Mouse (Mus musculus) neural tube, embryonic 15.5 days (tissue): ENCODE results near the gene Ifnl2. TPM values are rescaled to one million over a fixed set of nuclear protein-coding genes. Genes with fewer than 3 reads are reported as not detected.
"Not testable (repeated sequence)": the region's sequence is repeated elsewhere in the genome, so short reads cannot be mapped to it uniquely, and the experiment has no call there.

ENCODE experiments used
- ATAC-seq: fragments of 200-750 bp; cut with Nextera tagmentation; 2 replicates; pipeline ENCODE4 v1.8.0; 2017; ENCODE audit warnings: mild to moderate bottlenecking, moderate TSS enrichment, moderate library complexity; ENCODE audit not compliant: low FRiP score
- H3K27ac ChIP-seq: fragments of 300-500 bp; sonication (generic); replicated peaks from 2 replicates; pipeline ENCODE4 v1.5.1; 2015; ENCODE audit warnings: mild to moderate bottlenecking, inconsistent platforms
- H3K27me3 ChIP-seq: fragments of 300-500 bp; sonication (generic); replicated peaks from 2 replicates; pipeline ENCODE4 v1.6.1; 2015; ENCODE audit warnings: inconsistent platforms
- H3K36me3 ChIP-seq: fragments of 300-500 bp; sonication (generic); 2 replicates; pipeline ENCODE4 v1.6.1; 2015; ENCODE audit warnings: inconsistent platforms
- H3K4me1 ChIP-seq: fragments of 300-500 bp; sonication (generic); 2 replicates; pipeline ENCODE4 v1.6.1; 2015; ENCODE audit warnings: inconsistent platforms
- H3K4me2 ChIP-seq: fragments of 300-500 bp; sonication (generic); 2 replicates; pipeline ENCODE4 v1.6.1; 2015; ENCODE audit warnings: inconsistent platforms, mild to moderate bottlenecking, moderate library complexity
- H3K4me3 ChIP-seq: fragments of 300-500 bp; sonication (generic); replicated peaks from 2 replicates; pipeline ENCODE4 v1.5.1; 2015; ENCODE audit warnings: mild to moderate bottlenecking, inconsistent platforms
- H3K9ac ChIP-seq: fragments of 300-500 bp; sonication (generic); replicated peaks from 2 replicates; pipeline ENCODE4 v1.6.1; 2015; ENCODE audit warnings: mild to moderate bottlenecking, inconsistent platforms
- H3K9me3 ChIP-seq: fragments of 300-500 bp; sonication (generic); replicated peaks from 2 replicates; pipeline ENCODE4 v1.6.1; 2016; ENCODE audit warnings: inconsistent platforms
- WGBS: fragments of 180-500 bp; shearing (Covaris S2); methylation state at CpG from one replicate; pipeline ENCODE4 v1.1.7; 2015; ENCODE audit warnings: mixed read lengths; 5-methylcytosine and 5-hydroxymethylcytosine counted together
- polyA plus RNA-seq: library from polyadenylated mRNA; unstranded; fragments of >200 nt; fragmentation: Nextera tagmentation; extraction: Ambion mirVana; gene quantifications from 2 replicates; pipeline ENCODE4 v1.2.1, GENCODE M21; 2015

The Ifnl2 gene
- polyA plus RNA-seq, 1 experiment from 2014 or later: not detected

- ATAC-seq: no peak
- H3K36me3 ChIP-seq: no peaks in the 10 kb centered on the region
- H3K9ac ChIP-seq: no peak overlapping the region
- H3K4me2 ChIP-seq: peak overlapping the region; percentile 51
- H3K27me3 ChIP-seq: peaks cover 43% of the 10 kb centered on the region
- WGBS: 5% methylated on average over 25 of the region's 27 CpGs
- H3K4me1 ChIP-seq: peaks cover 21% of the 10 kb centered on the region
- H3K27ac ChIP-seq: no peak overlapping the region
- H3K9me3 ChIP-seq: no peaks in the 10 kb centered on the region
- peak overlapping the region; percentile 13; the same call in 1 of the 2 replicates for H3K4me3 ChIP-seq
Measured at GRCm38 (mm10) chr7:28544051-28544601, 33.9 kb upstream of the Ifnl2 start.

- Histone ChIP-seq H3K4me1 (peaks cover 6% of the 10 kb centered on the region), H3K9ac (no peak within 1 kb of the TSS), H3K27me3 (peaks cover 18% of the 10 kb centered on the region), H3K4me2 (no peak within 1 kb of the TSS), H3K9me3 (no peaks in the 10 kb centered on the region), H3K27ac (no peak within 1 kb of the TSS), H3K4me3 (no peak within 1 kb of the TSS), H3K36me3 (no peaks in the 10 kb centered on the region)
- WGBS: 83% methylated on average over 4 of the region's 4 CpGs
- ATAC-seq: no peak
Measured at GRCm38 (mm10) chr7:28540526-28540925, 30.3 kb upstream of the Ifnl2 start, which contains the start of gene Sycn. Gene Sycn, plus strand, starts transcription at chr7:28540885.

GRCm38 (mm10) chr7:28538886-28539285 lies 28.6 kb upstream of the Ifnl2 start:
- not testable (repeated sequence) for H3K27ac ChIP-seq, H3K36me3 ChIP-seq, ATAC-seq, H3K4me1 ChIP-seq, H3K4me2 ChIP-seq, H3K9me3 ChIP-seq, H3K4me3 ChIP-seq, H3K27me3 ChIP-seq, H3K9ac ChIP-seq
- WGBS: 91% methylated on average over 6 of the region's 6 CpGs

GRCm38 (mm10) chr7:28532005-28532404 lies 21.8 kb upstream of the Ifnl2 start:
- Histone ChIP-seq H3K9me3 (no peaks in the 10 kb centered on the region), H3K4me2 (no peak overlapping the region), H3K36me3 (no peaks in the 10 kb centered on the region), H3K27me3 (0 out of 2 replicates have a peak, but pooled peaks cover 5% of the 10 kb centered on the region), H3K27ac (no peak overlapping the region), H3K9ac (no peak overlapping the region), H3K4me3 (no peak overlapping the region), H3K4me1 (peaks cover 2% of the 10 kb centered on the region; the same call in 1 of the 2 replicates)
- WGBS: 76% methylated on average over 8 of the region's 8 CpGs
- no peak for ATAC-seq

- Histone ChIP-seq H3K27me3 (0 out of 2 replicates have a peak, but pooled peaks cover 5% of the 10 kb centered on the region), H3K9me3 (no peaks in the 10 kb centered on the region), H3K4me2 (peak overlapping the region; percentile 13; the same call in 1 of the 2 replicates), H3K4me3 (no peak overlapping the region), H3K4me1 (peaks cover 2% of the 10 kb centered on the region; the same call in 1 of the 2 replicates), H3K36me3 (no peaks in the 10 kb centered on the region), H3K27ac (no peak overlapping the region), H3K9ac (no peak overlapping the region)
- 8% methylated on average over 19 of the region's 19 CpGs for WGBS
- ATAC-seq: no peak
Measured at GRCm38 (mm10) chr7:28527922-28528719, 17.9 kb upstream of the Ifnl2 start.

- 81% methylated on average over 5 of the region's 6 CpGs for WGBS
- not testable (repeated sequence) for H3K27ac ChIP-seq, H3K4me3 ChIP-seq, ATAC-seq, H3K9ac ChIP-seq, H3K4me2 ChIP-seq, H3K27me3 ChIP-seq, H3K36me3 ChIP-seq, H3K4me1 ChIP-seq, H3K9me3 ChIP-seq
Measured at GRCm38 (mm10) chr7:28522536-28522935, 12.3 kb upstream of the Ifnl2 start, which contains the start of gene Ifnl3. Gene Ifnl3, plus strand, starts transcription at chr7:28522836.

- ATAC-seq: no peak
- H3K27ac ChIP-seq: no peak overlapping the region
- WGBS: 75% methylated on average over 8 of the region's 8 CpGs
- no peak overlapping the region for H3K9ac ChIP-seq
- no peaks in the 10 kb centered on the region; the same call in 1 of the 2 replicates for H3K27me3 ChIP-seq
- no peaks in the 10 kb centered on the region for H3K4me1 ChIP-seq
- no peak overlapping the region for H3K4me3 ChIP-seq
- no peaks in the 10 kb centered on the region for H3K9me3 ChIP-seq
- H3K4me2 ChIP-seq: no peak overlapping the region
- H3K36me3 ChIP-seq: no peaks in the 10 kb centered on the region
Measured at GRCm38 (mm10) chr7:28511441-28511840, 1.2 kb upstream of the Ifnl2 start.

- H3K9ac ChIP-seq, H3K9me3 ChIP-seq, H3K4me1 ChIP-seq, ATAC-seq, H3K36me3 ChIP-seq, H3K27me3 ChIP-seq, H3K4me2 ChIP-seq, H3K4me3 ChIP-seq, H3K27ac ChIP-seq: not testable (repeated sequence)
- WGBS: 81% methylated on average over 2 of the region's 2 CpGs
Measured at GRCm38 (mm10) chr7:28509121-28509520, 1.1 kb downstream of the Ifnl2 start.

- no peak for ATAC-seq
- H3K4me2 ChIP-seq: no peak overlapping the region
- no peaks in the 10 kb centered on the region for H3K9me3 ChIP-seq
- H3K27ac ChIP-seq: no peak overlapping the region
- peaks cover 8% of the 10 kb centered on the region; the same call in 1 of the 2 replicates for H3K27me3 ChIP-seq
- no peaks in the 10 kb centered on the region for H3K4me1 ChIP-seq
- H3K9ac ChIP-seq: no peak overlapping the region
- H3K4me3 ChIP-seq: no peak overlapping the region
- 8% methylated on average over 5 of the region's 5 CpGs for WGBS
- no peaks in the 10 kb centered on the region for H3K36me3 ChIP-seq
Measured at GRCm38 (mm10) chr7:28505585-28505984, 4.7 kb downstream of the Ifnl2 start.

- H3K27me3 ChIP-seq: no peaks in the 10 kb centered on the region
- no peak overlapping the region for H3K9ac ChIP-seq
- WGBS: 51% methylated on average over 11 of the region's 11 CpGs
- ATAC-seq: no peak
- no peaks in the 10 kb centered on the region for H3K36me3 ChIP-seq
- H3K4me1 ChIP-seq: peaks cover 7% of the 10 kb centered on the region; the same call in 1 of the 2 replicates
- no peaks in the 10 kb centered on the region for H3K9me3 ChIP-seq
- H3K4me3 ChIP-seq: no peak overlapping the region
- H3K4me2 ChIP-seq: no peak overlapping the region
- no peak overlapping the region; the same call in 1 of the 2 replicates for H3K27ac ChIP-seq
Measured at GRCm38 (mm10) chr7:28495426-28495825, 14.8 kb downstream of the Ifnl2 start.

GRCm38 (mm10) chr7:28492310-28492709 lies 17.9 kb downstream of the Ifnl2 start:
- Histone ChIP-seq H3K4me1 (peaks cover 16% of the 10 kb centered on the region), H3K4me3 (no peak overlapping the region), H3K27ac (no peak overlapping the region), H3K4me2 (no peak overlapping the region), H3K27me3 (peaks cover 4% of the 10 kb centered on the region; the same call in 1 of the 2 replicates), H3K9me3 (no peaks in the 10 kb centered on the region), H3K9ac (no peak overlapping the region), H3K36me3 (no peaks in the 10 kb centered on the region)
- WGBS: 92% methylated on average over 8 of the region's 8 CpGs
- no peak for ATAC-seq

- no peak overlapping the region for H3K9ac ChIP-seq
- H3K4me2 ChIP-seq: 0 out of 2 replicates have a peak overlapping the region, but pooled peaks have one; percentile 4
- 37% methylated on average over 14 of the region's 14 CpGs for WGBS
- H3K27ac ChIP-seq: no peak overlapping the region
- H3K4me3 ChIP-seq: no peak overlapping the region
- ATAC-seq: no peak
- H3K36me3 ChIP-seq: no peaks in the 10 kb centered on the region
- H3K27me3 ChIP-seq: peaks cover 4% of the 10 kb centered on the region; the same call in 1 of the 2 replicates
- no peaks in the 10 kb centered on the region for H3K9me3 ChIP-seq
- peaks cover 16% of the 10 kb centered on the region for H3K4me1 ChIP-seq
Measured at GRCm38 (mm10) chr7:28490903-28491302, 19.4 kb downstream of the Ifnl2 start.
